Mouse (Mus musculus): ENCODE data around the gene Olfr1513. TPM values are rescaled to one million over a fixed set of nuclear protein-coding genes. Genes with fewer than 3 reads are reported as not detected.
"Not testable (repeated sequence)": the region's sequence is repeated elsewhere in the genome, so short reads cannot be mapped to it uniquely, and the experiment has no call there.

Olfr1513 gene
- polyA plus RNA-seq, 1 experiment from 2014 or later = not detected

DNA sequence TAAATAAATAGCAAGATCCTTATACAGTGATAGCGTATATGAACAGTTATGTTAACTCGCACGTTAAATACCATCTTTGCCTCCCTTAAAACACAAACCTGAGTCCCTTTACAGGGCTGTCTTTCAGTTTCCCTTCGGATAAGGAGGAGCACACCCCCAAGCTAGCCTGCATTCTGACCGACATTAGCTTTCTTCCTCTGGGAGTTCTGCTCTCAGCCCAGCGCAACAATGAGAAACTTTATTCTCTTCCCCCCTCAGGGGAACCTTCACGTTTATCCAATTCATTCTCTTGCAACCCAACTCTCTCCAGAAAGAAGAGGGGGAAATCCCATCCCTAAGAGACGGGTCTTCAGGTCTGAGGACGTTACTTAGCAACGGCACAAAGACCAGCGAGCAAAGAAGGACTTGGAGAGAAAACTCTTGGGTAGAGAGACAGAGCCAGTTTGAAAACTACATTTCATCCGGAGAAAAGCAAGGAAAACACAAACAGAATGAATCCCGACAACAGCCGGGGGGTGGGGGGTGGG, 28.8 kb downstream of the Olfr1513 start:
- ATAC-seq (ENCODE audit: insufficient number of reproducible peaks, insufficient read depth, low FRiP score, low TSS enrichment, low read depth) = no peak
- peaks cover 5% of the 10 kb centered on the region; the same call in 1 of the 2 replicates for H3K4me1 ChIP-seq (replicated peaks)
- peak overlapping the region; percentile 42 for H3K4me3 ChIP-seq (replicated peaks)
- peaks cover 66% of the 10 kb centered on the region for H3K27me3 ChIP-seq
- no peaks in the 10 kb centered on the region for H3K9me3 ChIP-seq
- H3K27ac ChIP-seq = no peak overlapping the region
- peak overlapping the region; percentile 79 for H3K4me2 ChIP-seq
- 2% methylated on average over 14 of the region's 14 CpGs for WGBS
- H3K9ac ChIP-seq (replicated peaks) = peak overlapping the region; percentile 47; the same call in 1 of the 2 replicates
- no peaks in the 10 kb centered on the region for H3K36me3 ChIP-seq

DNA sequence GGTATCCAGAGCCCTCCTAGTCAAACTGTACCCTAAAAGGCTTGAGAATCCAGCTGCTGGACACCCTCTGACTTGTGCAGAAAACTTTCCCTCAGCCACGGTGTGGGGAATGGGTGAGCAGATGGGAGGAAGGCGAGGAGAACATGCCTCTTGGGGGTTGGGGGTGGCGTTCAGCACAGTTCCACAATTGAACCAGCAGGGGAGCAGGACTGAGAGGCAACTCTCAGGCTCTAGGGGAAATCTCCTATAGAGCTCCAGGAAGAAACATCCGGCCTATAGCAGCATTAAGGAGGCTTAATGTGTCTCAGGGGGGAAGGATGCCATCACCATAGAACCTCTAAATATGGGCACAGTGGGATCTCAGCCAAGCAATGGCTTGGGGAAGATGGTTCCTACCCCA, 30.3 kb downstream of the Olfr1513 start:
- Histone ChIP-seq H3K4me3 (replicated peaks) (no peak overlapping the region), H3K9me3 (no peaks in the 10 kb centered on the region), H3K4me2 (no peak overlapping the region), H3K27me3 (peaks cover 54% of the 10 kb centered on the region), H3K9ac (replicated peaks) (no peak overlapping the region), H3K4me1 (replicated peaks) (peaks cover 5% of the 10 kb centered on the region; the same call in 1 of the 2 replicates), H3K36me3 (no peaks in the 10 kb centered on the region), H3K27ac (no peak overlapping the region)
- no peak; the same call in 1 of the 2 replicates for ATAC-seq (ENCODE audit: insufficient number of reproducible peaks, insufficient read depth, low FRiP score, low TSS enrichment, low read depth)
- 13% methylated on average over 4 of the region's 4 CpGs for WGBS

DNA sequence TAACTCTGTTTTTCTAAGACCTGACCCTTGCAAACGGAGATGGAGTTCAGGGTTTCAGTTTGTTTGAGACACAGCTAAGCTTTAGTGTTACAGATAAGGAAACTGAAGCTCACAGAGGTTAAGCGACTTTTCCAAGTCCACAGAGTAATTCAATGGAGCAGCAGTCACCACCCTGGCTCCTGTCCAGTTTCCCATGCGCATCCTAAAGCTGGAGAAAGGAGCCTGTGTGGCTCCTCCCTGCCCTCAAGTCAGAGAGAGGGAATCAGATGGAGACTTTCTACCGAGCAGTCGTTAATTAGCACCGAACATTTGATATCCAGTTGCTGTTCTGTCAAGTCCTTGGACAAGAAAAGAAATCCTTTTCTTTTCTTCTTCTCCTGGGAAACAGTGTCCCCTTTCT, 36.8 kb downstream of the Olfr1513 start:
- Histone ChIP-seq H3K27me3 (no peaks in the 10 kb centered on the region), H3K36me3 (peaks cover 6% of the 10 kb centered on the region), H3K4me2 (no peak overlapping the region), H3K4me1 (replicated peaks) (peaks cover 17% of the 10 kb centered on the region), H3K9ac (replicated peaks) (no peak overlapping the region), H3K9me3 (no peaks in the 10 kb centered on the region), H3K4me3 (replicated peaks) (no peak overlapping the region), H3K27ac (no peak overlapping the region)
- 66% methylated on average over 6 of the region's 6 CpGs for WGBS
- no peak for ATAC-seq (ENCODE audit: insufficient number of reproducible peaks, insufficient read depth, low FRiP score, low TSS enrichment, low read depth)

DNA sequence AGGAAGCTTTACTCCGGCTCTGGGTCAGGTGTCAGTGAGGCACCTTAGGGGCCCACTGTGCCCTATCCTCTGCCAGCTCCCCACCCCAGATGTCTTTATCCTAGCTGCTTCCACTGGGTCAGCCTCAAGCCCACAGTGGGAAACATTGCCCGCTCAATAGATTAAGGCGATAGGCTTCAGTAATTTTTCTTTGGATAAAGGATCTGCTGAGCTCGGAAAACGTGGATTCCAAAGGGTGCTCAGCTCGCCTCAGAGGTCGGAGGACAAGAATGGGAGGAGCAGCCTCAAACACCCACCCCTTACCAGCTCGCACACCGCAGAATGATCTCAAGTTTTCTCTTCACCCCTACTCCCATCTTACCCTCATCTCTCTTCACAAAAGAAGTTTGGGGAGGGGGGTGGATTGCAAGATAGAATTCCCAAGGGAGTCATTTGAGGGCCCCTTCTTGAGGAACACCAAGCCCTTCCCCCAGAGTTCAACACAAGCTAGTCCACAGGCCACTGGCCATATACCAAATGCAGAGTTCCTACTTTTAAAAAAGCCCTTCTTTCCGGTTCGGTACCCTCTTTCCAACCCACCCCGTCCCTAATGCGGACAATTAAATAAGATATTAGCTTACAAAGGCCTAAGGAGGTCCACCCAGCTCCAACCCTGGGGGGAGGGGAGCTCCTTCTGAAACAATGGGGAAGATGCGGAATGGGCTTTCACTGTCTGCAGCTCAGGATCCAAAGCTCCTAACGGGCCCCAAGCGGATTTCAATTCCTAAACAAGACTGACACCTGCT, 39.6 kb downstream of the Olfr1513 start:
- H3K27me3 ChIP-seq = no peaks in the 10 kb centered on the region
- H3K4me3 ChIP-seq (replicated peaks) = peak overlapping the region; percentile 83
- 10% methylated on average over 16 of the region's 16 CpGs for WGBS
- H3K27ac ChIP-seq = peak overlapping the region; percentile 92
- H3K9me3 ChIP-seq = peaks cover 21% of the 10 kb centered on the region
- H3K4me1 ChIP-seq (replicated peaks) = peaks cover 20% of the 10 kb centered on the region
- peak; percentile 71 for ATAC-seq (ENCODE audit: insufficient number of reproducible peaks, insufficient read depth, low FRiP score, low TSS enrichment, low read depth)
- H3K36me3 ChIP-seq = peaks cover 33% of the 10 kb centered on the region
- peak overlapping the region; percentile 90 for H3K9ac ChIP-seq (replicated peaks)
- peak overlapping the region; percentile 88 for H3K4me2 ChIP-seq

DNA sequence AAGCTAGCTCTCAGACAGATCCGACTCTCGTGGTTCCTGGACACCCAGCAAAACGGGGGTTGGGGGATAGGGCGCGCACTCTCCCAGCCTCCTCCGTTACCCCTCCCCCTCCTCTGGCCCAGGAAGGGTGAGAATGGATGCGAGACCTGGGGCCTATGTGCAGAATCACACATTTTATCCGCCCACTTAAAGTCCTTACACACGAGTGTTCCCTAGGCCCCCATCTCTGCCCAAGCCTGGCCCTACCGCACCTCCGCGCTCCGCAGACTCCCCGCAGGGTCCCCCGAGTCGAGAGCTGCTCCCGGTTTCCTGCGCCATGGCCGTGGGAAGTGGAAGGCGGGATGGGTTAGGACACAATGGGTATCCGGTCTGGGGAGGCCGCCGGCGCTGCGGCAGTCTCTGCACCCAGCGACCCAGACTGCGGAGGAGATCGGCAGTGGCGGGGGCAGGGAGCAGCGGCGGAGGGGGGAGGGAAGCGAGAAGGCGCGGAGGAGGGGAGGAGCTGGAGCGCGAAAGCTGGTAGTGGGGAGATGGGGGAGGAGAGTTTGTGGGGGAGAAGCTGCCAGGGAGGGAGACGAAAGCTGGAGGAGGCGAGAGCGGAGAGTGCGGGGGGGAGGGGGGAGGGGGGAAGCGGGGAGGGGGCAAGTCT, 40.3 kb downstream of the Olfr1513 start:
- Histone ChIP-seq H3K4me2 (peak overlapping the region; percentile 88), H3K4me3 (replicated peaks) (peak overlapping the region; percentile 83), H3K27me3 (no peaks in the 10 kb centered on the region), H3K36me3 (peaks cover 41% of the 10 kb centered on the region), H3K9ac (replicated peaks) (peak overlapping the region; percentile 90), H3K27ac (peak overlapping the region; percentile 92), H3K4me1 (replicated peaks) (peaks cover 21% of the 10 kb centered on the region), H3K9me3 (peaks cover 21% of the 10 kb centered on the region)
- WGBS = 1% methylated on average over 33 of the region's 41 CpGs
- peak; percentile 85 for ATAC-seq (ENCODE audit: insufficient number of reproducible peaks, insufficient read depth, low FRiP score, low TSS enrichment, low read depth)

DNA sequence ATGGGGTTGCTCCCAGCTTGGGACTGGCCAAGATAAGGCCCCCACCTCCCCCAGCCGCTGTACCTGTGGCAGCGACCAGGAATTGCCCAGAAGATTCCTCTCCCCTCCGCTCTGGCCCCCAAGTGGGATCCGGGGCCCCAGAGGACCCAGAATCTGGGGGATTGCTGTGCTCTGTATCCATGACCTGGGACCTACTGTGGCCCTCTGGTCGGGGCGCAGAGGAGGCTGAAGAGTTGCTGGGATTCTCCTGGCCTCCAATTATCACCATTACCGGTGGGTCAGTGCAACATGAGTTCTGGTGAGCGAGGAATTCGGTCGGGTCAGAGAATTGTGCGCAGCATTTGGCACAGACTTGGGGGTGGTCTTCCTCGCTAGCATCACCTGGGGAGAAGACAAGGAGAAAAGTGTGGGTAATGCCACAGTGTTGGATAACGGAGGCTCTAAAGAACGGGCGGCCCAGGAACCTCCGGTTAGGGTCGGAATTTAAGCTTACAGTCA, 40.9 kb downstream of the Olfr1513 start:
- WGBS = 4% methylated on average over 17 of the region's 17 CpGs
- Histone ChIP-seq H3K36me3 (peaks cover 46% of the 10 kb centered on the region), H3K4me2 (peak overlapping the region; percentile 88), H3K4me1 (replicated peaks) (peaks cover 21% of the 10 kb centered on the region), H3K4me3 (replicated peaks) (peak overlapping the region; percentile 83), H3K27ac (peak overlapping the region; percentile 92), H3K27me3 (no peaks in the 10 kb centered on the region), H3K9ac (replicated peaks) (peak overlapping the region; percentile 90), H3K9me3 (peaks cover 21% of the 10 kb centered on the region)
- peak; percentile 9; the same call in 1 of the 2 replicates for ATAC-seq (ENCODE audit: insufficient number of reproducible peaks, insufficient read depth, low FRiP score, low TSS enrichment, low read depth)

DNA sequence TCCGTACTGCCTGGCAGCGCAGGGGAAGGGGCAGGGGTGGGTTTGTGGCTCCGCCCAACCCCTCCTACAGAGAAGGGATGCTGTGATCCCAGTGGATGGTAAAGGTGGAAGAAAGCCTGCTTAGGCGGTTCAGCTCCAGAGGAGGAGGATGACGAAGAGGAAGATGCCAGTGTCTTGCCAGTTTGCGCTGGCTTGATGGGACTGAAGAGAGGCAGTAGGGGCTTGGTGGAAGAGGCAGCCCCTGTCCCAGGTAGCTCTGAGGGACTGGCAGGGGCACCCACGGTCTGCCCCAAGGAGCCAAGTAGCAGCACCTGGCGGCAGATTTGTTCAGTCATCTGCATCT, 41.4 kb downstream of the Olfr1513 start:
- Histone ChIP-seq H3K4me1 (replicated peaks) (peaks cover 21% of the 10 kb centered on the region), H3K4me3 (replicated peaks) (peak overlapping the region; percentile 83), H3K9me3 (peaks cover 21% of the 10 kb centered on the region), H3K27me3 (no peaks in the 10 kb centered on the region), H3K27ac (peak overlapping the region; percentile 92; the same call in 1 of the 2 replicates), H3K36me3 (peaks cover 51% of the 10 kb centered on the region), H3K4me2 (peak overlapping the region; percentile 88), H3K9ac (replicated peaks) (peak overlapping the region; percentile 90)
- no peak for ATAC-seq (ENCODE audit: insufficient number of reproducible peaks, insufficient read depth, low FRiP score, low TSS enrichment, low read depth)
- WGBS = 49% methylated on average over 8 of the region's 8 CpGs

DNA sequence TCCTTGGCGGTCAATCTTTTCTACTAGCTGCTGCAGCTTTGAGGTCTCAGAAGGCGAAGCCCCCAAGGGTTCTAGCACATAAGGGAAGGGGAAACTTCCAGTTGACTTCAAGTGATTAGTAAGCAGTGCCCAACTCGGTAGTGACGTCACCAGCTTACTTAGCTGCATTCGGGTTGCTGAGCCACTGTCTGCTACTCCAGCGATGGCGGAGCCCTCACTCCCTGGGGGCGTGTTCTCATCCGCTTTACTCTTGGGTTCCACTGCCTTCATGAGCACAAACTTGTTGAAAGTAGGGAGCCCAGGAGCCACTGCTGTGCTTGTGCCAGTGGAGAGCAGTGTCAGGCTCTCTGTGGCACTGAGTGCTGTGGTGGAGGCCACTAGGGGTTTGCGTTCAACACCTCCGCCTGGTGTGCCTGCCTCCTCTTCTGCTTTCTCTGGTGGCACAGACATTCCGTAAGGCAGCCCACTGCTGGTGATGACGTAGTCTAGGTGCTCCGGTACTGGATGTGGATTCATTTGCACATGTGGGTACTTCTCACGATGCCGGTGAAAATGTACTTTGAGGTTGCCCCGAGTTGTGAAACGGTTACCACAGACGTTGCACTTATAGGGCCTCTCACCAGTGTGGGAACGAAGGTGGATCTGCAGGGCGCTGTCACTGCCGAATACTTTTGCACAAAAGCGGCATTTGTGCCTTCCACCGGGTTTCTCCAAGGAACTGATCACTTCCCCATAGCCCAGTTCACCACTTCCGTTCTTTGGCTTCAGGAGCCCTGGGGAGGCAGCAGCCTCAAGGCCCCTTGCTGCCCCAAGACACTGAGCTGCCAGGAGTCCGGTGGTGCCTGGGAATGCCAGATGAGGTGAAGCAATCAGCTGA, 42.0 kb downstream of the Olfr1513 start:
- Histone ChIP-seq H3K9me3 (peaks cover 21% of the 10 kb centered on the region), H3K9ac (replicated peaks) (no peak overlapping the region; the same call in 1 of the 2 replicates), H3K4me1 (replicated peaks) (peaks cover 21% of the 10 kb centered on the region), H3K27me3 (no peaks in the 10 kb centered on the region), H3K27ac (no peak overlapping the region), H3K4me3 (replicated peaks) (peak overlapping the region; percentile 83), H3K4me2 (peak overlapping the region; percentile 88), H3K36me3 (peaks cover 56% of the 10 kb centered on the region)
- 87% methylated on average over 26 of the region's 26 CpGs for WGBS
- no peak for ATAC-seq (ENCODE audit: insufficient number of reproducible peaks, insufficient read depth, low FRiP score, low TSS enrichment, low read depth)

DNA sequence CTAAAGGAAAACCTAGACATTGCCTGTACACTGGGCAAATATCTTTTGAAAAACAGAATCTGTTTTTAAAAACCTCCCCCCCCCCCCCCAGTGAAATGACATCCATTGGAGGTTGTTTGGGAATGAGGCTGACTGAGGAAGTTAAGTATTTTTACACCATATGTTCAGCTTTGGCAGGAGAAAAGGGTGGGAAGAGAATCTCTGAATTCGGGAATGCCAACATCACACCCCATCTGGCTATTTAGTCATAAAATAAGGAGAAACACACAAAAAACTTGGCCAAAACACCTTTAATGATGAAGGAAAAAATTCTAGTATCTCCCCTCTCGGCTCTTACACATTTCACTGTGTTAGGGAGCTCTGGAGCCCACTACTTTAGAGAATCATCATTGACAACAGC, 45.3 kb downstream of the Olfr1513 start:
- no peak overlapping the region for H3K4me3 ChIP-seq (replicated peaks)
- 87% methylated on average over 2 of the region's 2 CpGs for WGBS
- no peak overlapping the region for H3K9ac ChIP-seq (replicated peaks)
- H3K27ac ChIP-seq = no peak overlapping the region
- no peak overlapping the region for H3K4me2 ChIP-seq
- no peak for ATAC-seq (ENCODE audit: insufficient number of reproducible peaks, insufficient read depth, low FRiP score, low TSS enrichment, low read depth)
- peaks cover 21% of the 10 kb centered on the region for H3K9me3 ChIP-seq
- H3K4me1 ChIP-seq (replicated peaks) = peaks cover 14% of the 10 kb centered on the region
- peaks cover 67% of the 10 kb centered on the region for H3K36me3 ChIP-seq
- no peaks in the 10 kb centered on the region for H3K27me3 ChIP-seq

DNA sequence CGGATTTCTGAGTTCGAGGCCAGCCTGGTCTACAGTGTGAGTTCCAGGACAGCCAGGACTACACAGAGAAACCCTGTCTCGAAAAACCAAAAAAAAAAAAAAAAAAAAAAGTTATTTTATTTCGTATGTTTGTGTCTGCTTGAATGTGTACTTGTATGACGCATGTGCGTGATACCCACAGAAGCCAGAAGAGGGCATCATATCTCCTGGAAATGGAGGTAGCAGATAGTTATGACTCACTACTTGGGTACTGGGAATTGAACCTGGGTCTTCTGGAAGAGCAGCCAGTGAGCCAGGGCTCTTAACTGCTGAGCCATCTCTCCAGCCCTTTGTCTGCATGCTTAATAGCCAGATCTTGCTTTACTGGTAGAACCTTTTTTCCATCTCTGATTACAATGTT, 45.9 kb downstream of the Olfr1513 start:
- H3K4me2 ChIP-seq; H3K27ac ChIP-seq; H3K4me3 ChIP-seq (replicated peaks); H3K27me3 ChIP-seq; H3K9ac ChIP-seq (replicated peaks); ATAC-seq (ENCODE audit: insufficient number of reproducible peaks, insufficient read depth, low FRiP score, low TSS enrichment, low read depth): not testable (repeated sequence)
- Histone ChIP-seq H3K36me3 (peaks cover 67% of the 10 kb centered on the region), H3K4me1 (replicated peaks) (peaks cover 14% of the 10 kb centered on the region), H3K9me3 (peaks cover 21% of the 10 kb centered on the region)
- 97% methylated on average over 5 of the region's 6 CpGs for whole genome bisulfite sequencing

Measured in limb, embryonic 12.5 days (tissue).